Mouse (Mus musculus): Measurements from ENCODE around the gene Ppp6r2. TPM values are rescaled to one million over a fixed set of nuclear protein-coding genes. Genes with fewer than 3 reads are reported as not detected.

The Ppp6r2 gene
- total and polyA plus RNA-seq, 3 experiments, result 8.7 to 14.7 (median 10.3) TPM

GRCm38 (mm10) chr15:89285478-89285877 lies 74.1 kb downstream of the Ppp6r2 start:
- H3K79me2 ChIP-seq (replicated peaks; ENCODE audit: control insufficient read depth, extremely low read depth, insufficient read depth, poor library complexity, severe bottlenecking), result no peaks in the 10 kb centered on the region
- no peak for DNase-seq (ENCODE audit: extremely low read depth)
- peaks cover 44 to 91% of the 10 kb centered on the region in 2 experiments for H3K36me3 ChIP-seq (replicated peaks in 1 of 2; ENCODE audit: control insufficient read depth in 1 of 2, insufficient read depth in 1 of 2, low read length in 1 of 2)
- in situ Hi-C loops (cut with MboI; ENCODE audit: low pct_ligation_motif_present, low pct_unique_long_range_greater_than_20kb, low sequenced_read_pairs), result no loop called here
- H3K4me2 ChIP-seq (ENCODE audit: insufficient read depth, low read depth, poor library complexity, severe bottlenecking), result no peak overlapping the region
- no peaks in the 10 kb centered on the region for H3K27me3 ChIP-seq (replicated peaks)
- H3K27ac ChIP-seq (ENCODE audit: insufficient read depth, low read depth), result no peak overlapping the region
- no peak overlapping the region for H3K4me3 ChIP-seq (replicated peaks in 1 of 3; ENCODE audit: low read depth in 2 of 3, low read length in 2 of 3, poor library complexity in 1 of 3)
- TF ChIP-seq MXI1 (IDR thresholded peaks at IDR 0.05; ENCODE audit: low read depth, low read length) (no peak), MAX (IDR thresholded peaks at IDR 0.05; ENCODE audit: low read length) (no peak), GABPA (IDR thresholded peaks at IDR 0.05; ENCODE audit: insufficient replicate concordance, low read depth, low read length) (no peak), E2F4 (IDR thresholded peaks at IDR 0.05; ENCODE audit: insufficient replicate concordance, low read depth, low read length) (no peak), SIN3A (IDR thresholded peaks at IDR 0.05; ENCODE audit: low read length) (no peak), MAZ (IDR thresholded peaks at IDR 0.05; ENCODE audit: low read depth, low read length) (no peak), MAFK (IDR thresholded peaks at IDR 0.05; ENCODE audit: insufficient replicate concordance, low read length) (no peak), POLR2AphosphoS2 (IDR thresholded peaks at IDR 0.05; ENCODE audit: low read depth, low read length) (no peak), CHD1 (IDR thresholded peaks at IDR 0.05; ENCODE audit: low read depth, low read length) (no peak)
- no peak overlapping the region for H3K9ac ChIP-seq (ENCODE audit: insufficient read depth, low read depth)
- no peaks in the 10 kb centered on the region for H3K9me3 ChIP-seq (replicated peaks; ENCODE audit: low read length)
- peaks cover 14 to 32% of the 10 kb centered on the region in 2 experiments for H3K4me1 ChIP-seq (ENCODE audit: control insufficient read depth in 1 of 2, insufficient read depth in 2 of 2)
- dilution Hi-C loops (cut with MboI; ENCODE audit: extremely low pct_ligation_motif_present, extremely low pct_unique_long_range_greater_than_20kb, low sequenced_read_pairs), result no loop called here

GRCm38 (mm10) chr15:89286114-89286513 lies 74.8 kb downstream of the Ppp6r2 start:
- Histone ChIP-seq H3K27ac (ENCODE audit: insufficient read depth, low read depth) (no peak overlapping the region), H3K4me1 (ENCODE audit: control insufficient read depth in 1 of 2, insufficient read depth in 2 of 2) (peaks cover 14 to 32% of the 10 kb centered on the region in 2 experiments), H3K9ac (ENCODE audit: insufficient read depth, low read depth) (no peak overlapping the region), H3K36me3 (replicated peaks in 1 of 2; ENCODE audit: control insufficient read depth in 1 of 2, insufficient read depth in 1 of 2, low read length in 1 of 2) (peaks cover 45 to 91% of the 10 kb centered on the region in 2 experiments), H3K4me3 (replicated peaks in 1 of 3; ENCODE audit: low read depth in 2 of 3, low read length in 2 of 3, poor library complexity in 1 of 3) (no peak overlapping the region), H3K79me2 (replicated peaks; ENCODE audit: control insufficient read depth, extremely low read depth, insufficient read depth, poor library complexity, severe bottlenecking) (no peaks in the 10 kb centered on the region), H3K27me3 (replicated peaks) (no peaks in the 10 kb centered on the region), H3K4me2 (ENCODE audit: insufficient read depth, low read depth, poor library complexity, severe bottlenecking) (no peak overlapping the region), H3K9me3 (replicated peaks; ENCODE audit: low read length) (no peaks in the 10 kb centered on the region)
- dilution Hi-C loops (cut with MboI; ENCODE audit: extremely low pct_ligation_motif_present, extremely low pct_unique_long_range_greater_than_20kb, low sequenced_read_pairs), result no loop called here
- DNase-seq (ENCODE audit: extremely low read depth), result no peak
- TF ChIP-seq E2F4 (IDR thresholded peaks at IDR 0.05; ENCODE audit: insufficient replicate concordance, low read depth, low read length), result no peak
- TF ChIP-seq MAFK (IDR thresholded peaks at IDR 0.05; ENCODE audit: insufficient replicate concordance, low read length), result no peak
- TF ChIP-seq USF2 (conservative IDR thresholded peaks at IDR 0.05; ENCODE audit: low read depth, low read length), result no peak
- TF ChIP-seq UBTF (IDR thresholded peaks at IDR 0.05; ENCODE audit: low read depth, low read length), result no peak
- TF ChIP-seq RAD21 (IDR thresholded peaks at IDR 0.05; ENCODE audit: low read depth, low read length), result no peak
- TF ChIP-seq MYC (IDR thresholded peaks at IDR 0.05; ENCODE audit: low read depth, low read length), result no peak
- in situ Hi-C loops (cut with MboI; ENCODE audit: low pct_ligation_motif_present, low pct_unique_long_range_greater_than_20kb, low sequenced_read_pairs), result no loop called here

- dilution Hi-C loops (cut with MboI; ENCODE audit: extremely low pct_ligation_motif_present, extremely low pct_unique_long_range_greater_than_20kb, low sequenced_read_pairs) (no loop called here), in situ Hi-C loops (cut with MboI; ENCODE audit: low pct_ligation_motif_present, low pct_unique_long_range_greater_than_20kb, low sequenced_read_pairs) (no loop called here)
- Histone ChIP-seq H3K36me3 (replicated peaks in 1 of 2; ENCODE audit: control insufficient read depth in 1 of 2, insufficient read depth in 1 of 2, low read length in 1 of 2) (peaks cover 45 to 88% of the 10 kb centered on the region in 2 experiments), H3K27ac (ENCODE audit: insufficient read depth, low read depth) (no peak overlapping the region), H3K79me2 (replicated peaks; ENCODE audit: control insufficient read depth, extremely low read depth, insufficient read depth, poor library complexity, severe bottlenecking) (no peaks in the 10 kb centered on the region), H3K27me3 (replicated peaks) (no peaks in the 10 kb centered on the region), H3K4me1 (ENCODE audit: control insufficient read depth in 1 of 2, insufficient read depth in 2 of 2) (peaks cover 14 to 32% of the 10 kb centered on the region in 2 experiments), H3K4me2 (ENCODE audit: insufficient read depth, low read depth, poor library complexity, severe bottlenecking) (no peak overlapping the region), H3K9ac (ENCODE audit: insufficient read depth, low read depth) (no peak overlapping the region), H3K4me3 (replicated peaks in 1 of 3; ENCODE audit: low read depth in 2 of 3, low read length in 2 of 3, poor library complexity in 1 of 3) (no peak overlapping the region), H3K9me3 (replicated peaks; ENCODE audit: low read length) (no peaks in the 10 kb centered on the region)
- no peak for DNase-seq (ENCODE audit: extremely low read depth)
- no peak for TF ChIP-seq BHLHE40 (IDR thresholded peaks at IDR 0.05; ENCODE audit: low read depth, low read length)
- no peak for TF ChIP-seq ZMIZ1 (IDR thresholded peaks at IDR 0.05; ENCODE audit: low read depth, low read length)
- TF ChIP-seq RCOR1 (conservative IDR thresholded peaks at IDR 0.05; ENCODE audit: low read depth, low read length), result no peak
- TF ChIP-seq ELF1 (IDR thresholded peaks at IDR 0.05; ENCODE audit: low read depth, low read length), result no peak
- TF ChIP-seq JUN (IDR thresholded peaks at IDR 0.05; ENCODE audit: insufficient read depth, low read depth, low read length), result no peak
- TF ChIP-seq CHD1 (IDR thresholded peaks at IDR 0.05; ENCODE audit: low read depth, low read length), result no peak
- TF ChIP-seq SIN3A (IDR thresholded peaks at IDR 0.05; ENCODE audit: low read length), result no peak
- no peak for TF ChIP-seq RAD21 (IDR thresholded peaks at IDR 0.05; ENCODE audit: low read depth, low read length)
- TF ChIP-seq CHD2 (IDR thresholded peaks at IDR 0.05; ENCODE audit: low read length), result no peak
- no peak for TF ChIP-seq TCF12 (IDR thresholded peaks at IDR 0.05; ENCODE audit: low read depth, low read length)
- TF ChIP-seq PAX5 (IDR thresholded peaks at IDR 0.05; ENCODE audit: low read length), result no peak
- TF ChIP-seq NRF1 (IDR thresholded peaks at IDR 0.05; ENCODE audit: low read depth, low read length), result no peak
- TF ChIP-seq CTCF (conservative IDR thresholded peaks at IDR 0.05 in 1 of 2, IDR thresholded peaks at IDR 0.05 in 1 of 2; ENCODE audit: low read depth in 2 of 2, low read length in 2 of 2), result no peak
- TF ChIP-seq MAZ (IDR thresholded peaks at IDR 0.05; ENCODE audit: low read depth, low read length), result no peak
Measured at GRCm38 (mm10) chr15:89286582-89286981, 75.2 kb downstream of the Ppp6r2 start.
